Mouse (Mus musculus): Measurements from ENCODE around the gene Hrg. TPM values are rescaled to one million over a fixed set of nuclear protein-coding genes. Genes with fewer than 3 reads are reported as not detected.
"Not testable (repeated sequence)": the region's sequence is repeated elsewhere in the genome, so short reads cannot be mapped to it uniquely, and the experiment has no call there.

The Hrg gene
- total RNA-seq, 2 experiments from 2014 or later, result not detected

DNA sequence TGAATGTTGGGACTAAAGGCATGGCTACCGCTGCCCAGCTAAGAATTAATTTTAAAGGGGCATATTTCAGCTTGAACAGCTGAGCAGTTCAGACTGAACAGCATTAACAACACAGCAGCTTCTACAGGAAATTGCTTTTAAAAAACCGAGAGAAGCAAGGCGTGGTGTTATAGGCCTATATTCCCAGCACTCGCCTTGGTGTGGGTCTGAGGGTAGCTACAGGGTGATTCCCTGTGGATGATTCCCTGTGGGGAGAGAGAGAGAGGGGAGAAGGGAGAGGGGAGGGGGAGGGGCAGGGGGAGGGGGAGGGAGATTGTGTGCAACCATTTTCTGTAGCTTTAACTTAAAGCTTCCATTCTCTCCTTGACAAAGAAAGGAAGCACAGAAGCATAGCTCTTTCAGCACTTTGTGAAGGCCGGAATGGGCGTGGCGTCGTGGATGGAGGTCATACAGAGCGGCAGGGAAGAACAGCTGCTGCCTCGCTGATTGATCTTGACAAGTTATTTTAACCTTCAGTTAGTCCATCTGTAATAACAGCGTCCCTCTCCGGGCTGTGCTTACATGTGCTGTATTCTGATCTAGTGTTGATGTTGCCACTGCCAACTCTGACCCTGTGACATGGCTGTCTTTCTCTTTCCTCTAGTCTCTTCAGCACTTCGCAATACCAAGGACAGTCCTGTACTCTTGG is 4.7 kb downstream of the Hrg start:
- no peak for DNase-seq
- intact Hi-C loops (cut with DNase I), result no loop called here

DNA sequence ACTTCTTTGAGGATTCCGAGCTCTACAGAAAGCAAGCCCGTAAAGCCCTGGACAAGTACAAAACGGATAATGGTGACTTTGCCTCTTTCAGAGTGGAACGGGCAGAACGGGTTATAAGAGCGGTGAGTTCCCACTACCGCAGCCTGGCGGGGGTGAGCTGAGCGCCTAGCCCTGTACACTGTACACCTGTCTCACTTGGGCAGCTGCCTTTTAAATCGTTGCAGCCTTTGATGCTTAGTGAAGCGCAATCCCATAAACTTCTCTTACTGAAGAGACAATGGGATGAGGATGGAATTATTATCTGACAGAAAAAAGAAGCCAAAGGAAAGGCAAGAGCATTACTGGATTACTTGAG is 5.2 kb downstream of the Hrg start:
- DNase-seq, result no peak
- intact Hi-C loops (cut with DNase I), result no loop called here

DNA sequence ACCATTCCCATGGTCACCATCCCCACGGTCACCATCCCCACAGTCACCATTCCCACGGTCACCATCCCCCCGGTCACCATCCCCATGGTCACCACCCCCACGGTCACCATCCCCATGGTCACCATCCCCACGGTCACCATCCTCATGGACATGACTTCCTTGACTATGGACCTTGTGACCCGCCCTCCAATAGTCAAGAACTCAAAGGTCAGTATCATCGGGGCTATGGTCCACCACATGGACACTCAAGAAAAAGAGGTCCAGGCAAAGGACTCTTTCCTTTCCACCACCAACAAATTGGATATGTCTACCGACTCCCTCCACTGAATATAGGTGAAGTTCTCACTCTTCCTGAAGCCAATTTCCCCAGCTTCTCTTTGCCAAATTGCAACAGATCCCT is 10.2 kb downstream of the Hrg start:
- intact Hi-C loops (cut with DNase I), result no loop called here

DNA sequence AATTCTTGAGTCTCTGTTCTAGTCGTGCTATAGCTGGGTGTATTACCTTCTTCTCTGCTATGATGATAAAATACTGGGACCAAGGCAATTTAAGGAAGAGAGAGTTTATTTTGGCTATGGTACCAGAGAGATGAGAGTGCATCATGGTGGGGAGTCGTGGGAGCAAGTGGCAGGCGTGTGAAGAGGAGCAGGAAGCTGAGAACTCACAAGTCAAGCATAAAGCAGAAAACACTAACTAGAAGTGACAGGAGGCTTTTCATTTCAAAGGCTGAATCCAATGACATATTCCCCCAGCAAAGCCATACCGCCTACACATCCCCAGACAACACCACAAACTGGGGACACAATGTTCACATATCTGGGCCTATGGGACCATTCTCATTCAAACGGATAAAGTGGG is 11.4 kb downstream of the Hrg start:
- intact Hi-C loops (cut with DNase I), result no loop called here
- DNase-seq, result no peak

More for the DNA sequence above, 10.2 kb downstream of the Hrg start:
- DNase-seq, result no peak

DNA sequence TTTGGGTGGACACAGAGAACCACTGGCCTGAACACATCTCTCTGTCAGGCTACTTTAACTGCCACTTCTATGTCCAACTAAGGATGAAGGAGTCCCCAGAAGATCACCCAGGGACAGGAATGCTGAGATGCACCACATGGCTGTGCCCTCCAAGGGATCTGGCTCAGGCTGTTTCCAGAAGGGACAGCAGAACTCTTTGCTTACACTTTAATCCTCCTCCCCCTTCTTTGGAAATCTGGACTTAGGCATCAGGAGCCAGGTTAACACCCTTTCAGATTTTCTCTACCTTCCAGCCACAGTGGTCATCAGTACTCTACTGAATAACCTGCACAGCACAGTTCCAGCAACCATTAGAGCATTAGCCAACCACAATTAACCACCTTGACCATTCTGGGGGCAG is 12.4 kb downstream of the Hrg start:
- DNase-seq, result no peak
- intact Hi-C loops (cut with DNase I), result no loop called here

DNA sequence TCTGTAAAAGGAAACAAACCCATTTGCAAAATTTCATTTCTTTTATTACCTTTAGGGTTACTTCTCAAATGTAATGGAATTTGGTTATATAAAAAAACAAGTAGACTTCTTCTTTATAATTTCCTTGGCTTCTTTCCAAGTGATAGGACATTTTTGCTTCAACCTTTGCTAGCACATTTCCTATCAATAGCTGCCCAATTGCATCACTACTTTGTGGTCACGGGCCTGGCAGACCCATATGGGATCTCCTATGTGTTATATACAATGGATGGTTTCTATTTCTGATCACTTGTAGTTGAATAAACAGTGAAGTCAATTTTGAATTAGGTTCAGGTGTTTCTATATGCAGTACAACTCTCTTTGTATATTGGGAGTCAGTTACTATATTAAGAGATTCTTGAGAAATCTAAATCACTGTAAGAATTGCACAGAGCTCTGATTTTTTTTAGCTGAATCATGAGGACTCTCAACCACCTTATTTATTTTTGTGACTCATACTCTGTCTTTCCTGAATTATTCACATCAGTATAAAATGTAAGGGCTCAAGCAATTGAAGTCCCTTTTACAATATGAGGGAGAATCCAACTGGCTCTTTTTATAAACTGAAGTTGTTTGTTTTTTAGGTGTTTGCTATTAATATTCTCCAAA is 16.6 kb downstream of the Hrg start:
- DNase-seq, result no peak
- intact Hi-C loops (cut with DNase I), result no loop called here

DNA sequence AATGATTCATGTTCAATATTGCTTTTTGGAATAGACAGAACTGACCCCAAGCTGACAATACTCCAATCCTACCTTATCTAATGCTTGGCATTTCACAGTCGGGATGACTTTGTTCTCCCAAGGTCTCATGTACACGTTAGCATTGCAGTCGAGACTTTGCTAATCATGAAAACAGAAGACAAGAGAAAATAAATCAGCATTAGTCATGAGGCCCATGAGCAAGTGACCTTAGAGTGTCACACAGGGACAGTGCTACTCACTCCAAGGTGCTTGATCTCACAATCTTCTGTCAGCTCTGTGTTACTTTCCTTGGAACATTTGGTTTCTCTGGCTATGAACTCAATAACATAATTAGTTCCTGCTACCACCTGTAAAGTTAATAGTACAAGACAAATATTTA is 46.1 kb downstream of the Hrg start:
- intact Hi-C loops (cut with DNase I), result not testable (repeated sequence)

More for the DNA sequence above, 46.1 kb downstream of the Hrg start:
- not testable (repeated sequence) for DNase-seq

Other genes starting within 250 kb of the Hrg start
- gene Crygs, start 139.5 kb upstream of the Hrg start, total RNA-seq (2021), result not detected
- 10 to 100 TPM; 10.9 to 11.2 TPM for gene Tbccd1, start 93.4 kb upstream of the Hrg start, total RNA-seq (2021)
- 10 to 100 TPM; 54.0 to 62.9 TPM for gene Dnajb11, start 93.2 kb upstream of the Hrg start, total RNA-seq (2021)
- gene Ahsg, start 59.8 kb upstream of the Hrg start, total RNA-seq (2021), result 10 to 100 TPM in 1 of 2 experiments, 1 to 10 TPM in 1; 9.1 to 10.1 TPM
- under 1 TPM; 0.28 to 0.35 TPM for gene Fetub, start 32.7 kb upstream of the Hrg start, total RNA-seq (2021)
- gene Kng2, start 78.4 kb downstream of the Hrg start, total RNA-seq (2021), result not detected
- not detected for gene Kng1, start 106.8 kb downstream of the Hrg start, total RNA-seq (2021)
- gene Eif4a2, start 156.4 kb downstream of the Hrg start, total RNA-seq (2021), result 100 to 1,000 TPM; 379 to 387 TPM
- 1 to 10 TPM; 5.7 to 7.2 TPM for gene Rfc4, start 176.7 kb downstream of the Hrg start, total RNA-seq (2021)
- 10 to 100 TPM in 1 of 2 experiments, 1 to 10 TPM in 1; 3.7 to 11.8 TPM for gene Adipoq, start 195.5 kb downstream of the Hrg start, total RNA-seq (2021)

Data from heart, postnatal 36 days (tissue).